Mouse (Mus musculus): ENCODE results near the gene Chst8. TPM values are rescaled to one million over a fixed set of nuclear protein-coding genes. Genes with fewer than 3 reads are reported as not detected.

Gene Chst8
- total RNA-seq (2021), result 10 to 100 TPM in 1 of 2 experiments, 1 to 10 TPM in 1; 8.6 to 12.4 TPM
- long read RNA-seq, experiment 1, partial matches to known transcripts, result 2 of 4 reads
- long read RNA-seq, experiment 1, other reads (novel, unspliced or antisense), result 1 of 4 reads
- long read RNA-seq, experiment 2, partial matches to known transcripts, result 0 of 3 reads
- long read RNA-seq, experiment 2, other reads (novel, unspliced or antisense), result 0 of 3 reads

- peak; percentile 93 for DNase-seq
Observed at GRCm38 (mm10) chr7:34812531-34813111, at the start of gene Chst8. Gene Chst8, minus strand, starts transcription at chr7:34812711.

DNA sequence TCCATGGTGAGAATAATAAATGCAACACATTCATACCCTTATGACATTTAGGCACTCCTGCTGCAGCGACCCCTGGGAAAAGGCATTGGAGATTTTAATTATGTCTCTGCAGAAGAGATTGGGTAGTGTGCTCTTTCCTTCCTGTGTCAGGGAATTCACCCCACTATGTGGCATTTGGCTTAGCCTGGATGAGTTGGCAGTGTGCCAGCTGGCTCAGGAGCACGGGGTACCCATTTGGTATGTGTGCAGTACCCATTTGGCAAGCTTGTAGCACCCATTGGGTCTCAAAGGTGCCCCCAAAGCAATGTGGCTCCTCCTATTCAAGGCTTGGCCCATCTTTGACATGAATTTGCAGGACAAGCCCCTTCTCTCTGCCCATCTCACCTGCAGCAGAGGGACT, 45.8 kb upstream of the Chst8 start:
- DNase-seq, result peak; percentile 32 to 47

DNA sequence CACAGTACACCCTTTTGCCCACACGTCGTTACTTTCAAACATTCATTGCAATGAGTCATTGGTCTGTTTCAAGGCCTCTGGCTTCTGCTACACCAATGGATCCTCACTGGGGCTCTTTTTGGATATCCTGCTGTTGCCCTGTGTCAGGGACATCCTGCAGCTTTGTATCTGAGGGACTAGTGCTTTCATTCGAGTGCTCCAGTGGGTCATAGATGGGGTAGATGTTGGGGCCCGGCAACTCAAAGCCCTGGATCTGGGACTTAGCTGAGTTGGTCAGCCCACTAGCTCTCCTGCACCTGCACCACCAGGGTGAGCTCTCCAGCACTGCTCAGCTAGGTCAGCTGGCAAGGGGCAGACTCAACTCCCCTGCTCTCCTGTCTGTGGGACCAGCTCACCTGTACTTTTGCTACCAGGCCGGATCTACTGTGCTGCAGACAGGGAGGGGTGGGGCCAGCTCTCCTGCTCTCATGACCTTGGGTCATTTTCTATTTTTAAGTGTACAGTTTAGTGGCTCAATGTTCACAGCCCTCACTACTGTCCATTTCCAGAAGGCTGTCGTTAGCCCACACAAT, 42.4 kb upstream of the Chst8 start:
- peak; percentile 37 for DNase-seq

DNA sequence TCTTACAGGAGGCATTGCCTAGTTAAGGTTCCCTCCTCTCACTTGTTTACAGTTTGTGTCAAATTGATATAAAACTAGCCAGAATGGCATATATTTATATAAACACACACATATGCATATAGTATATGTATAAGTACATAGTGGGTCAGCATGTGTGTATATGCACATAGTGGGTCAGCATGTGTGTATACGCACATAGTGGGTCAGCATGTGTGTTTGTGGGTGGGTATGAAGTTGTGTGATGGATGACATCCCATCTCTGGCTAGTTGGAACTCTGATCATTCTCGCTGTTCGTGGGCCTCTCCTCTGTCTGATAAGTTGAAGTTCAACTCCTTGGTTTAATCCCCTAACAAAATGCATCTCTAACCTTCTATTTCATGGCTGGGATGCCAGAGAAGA, 40.9 kb upstream of the Chst8 start:
- no peak for DNase-seq

DNA sequence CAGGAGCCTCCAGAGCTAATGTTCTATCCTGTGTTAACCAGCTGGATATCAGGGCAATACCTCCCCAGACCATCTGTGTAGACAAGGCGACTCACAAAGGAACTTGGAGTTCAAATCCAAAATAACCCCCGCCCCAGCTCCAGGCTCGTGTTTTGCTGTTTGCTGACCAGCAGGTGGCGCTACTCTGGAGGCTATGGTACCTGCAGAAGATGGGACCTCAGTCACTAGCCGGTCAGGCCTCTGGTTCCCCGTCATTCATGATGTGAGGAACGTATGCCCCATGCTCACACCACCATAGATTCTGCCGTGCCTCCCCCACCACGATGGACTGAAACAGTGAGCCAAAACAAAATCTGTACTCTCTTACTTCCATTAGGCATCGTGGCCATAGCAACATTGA, 37.1 kb upstream of the Chst8 start:
- DNase-seq, result peak; percentile 23 to 45

- DNase-seq, result no peak
Observed at GRCm38 (mm10) chr7:34848811-34849210, 36.3 kb upstream of the Chst8 start.

DNA sequence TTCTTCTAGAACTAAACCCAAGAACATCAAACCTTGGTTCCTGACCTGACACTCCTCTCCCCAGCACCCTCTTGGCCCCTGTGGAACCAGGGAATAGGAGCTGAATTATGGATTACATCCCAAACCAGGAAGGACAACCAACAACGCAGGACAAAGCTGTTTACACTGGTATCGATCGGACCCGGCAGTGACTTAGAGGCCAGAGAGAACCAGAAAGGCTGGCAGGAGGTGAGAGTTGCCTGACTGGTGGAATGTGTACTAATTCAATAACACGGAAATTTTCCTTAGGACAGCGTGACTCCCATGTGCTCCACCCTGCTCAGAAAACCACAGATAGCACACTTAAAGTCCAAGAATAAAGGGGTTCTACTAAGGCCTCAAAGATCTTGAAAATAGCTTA, 35.4 kb upstream of the Chst8 start:
- DNase-seq, result no peak

DNA sequence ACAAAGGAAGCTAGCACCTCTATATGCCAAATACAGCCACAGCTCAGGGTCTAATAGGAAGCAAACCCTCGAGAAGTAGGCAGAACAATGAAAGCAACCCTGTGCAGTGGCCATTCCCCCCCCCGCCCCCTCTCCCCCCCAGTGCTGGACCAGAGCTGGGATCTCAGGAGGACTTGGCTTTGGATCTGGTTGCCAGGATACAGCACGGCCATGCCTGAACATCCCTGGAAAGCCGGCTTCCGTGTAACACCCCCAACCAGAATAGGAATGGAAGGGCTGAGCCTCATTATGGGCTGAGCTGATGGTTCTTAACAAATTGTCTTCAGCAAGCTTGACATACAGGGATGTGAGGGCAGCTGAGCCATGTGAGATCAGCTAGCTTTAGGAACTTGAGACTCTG, 34.9 kb upstream of the Chst8 start:
- DNase-seq, result no peak

DNA sequence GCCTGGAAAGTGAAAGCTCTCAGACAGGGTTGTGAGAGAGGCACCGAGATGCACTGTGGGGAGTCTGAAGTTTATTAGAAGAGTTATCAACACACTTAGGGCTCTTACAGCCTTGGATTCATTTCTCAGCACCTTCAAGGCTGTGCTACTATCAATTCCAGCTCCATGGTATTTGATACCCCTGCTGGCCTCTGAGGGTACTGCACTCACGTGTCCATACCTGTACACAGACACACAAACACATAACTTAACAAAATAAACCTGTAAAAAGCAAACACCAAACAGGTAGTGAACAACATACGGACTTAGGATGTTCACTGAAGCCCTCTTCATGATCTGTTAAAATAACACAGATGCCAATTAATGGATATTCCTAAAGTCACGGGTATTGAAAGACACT, 26.2 kb upstream of the Chst8 start:
- DNase-seq, result no peak

DNA sequence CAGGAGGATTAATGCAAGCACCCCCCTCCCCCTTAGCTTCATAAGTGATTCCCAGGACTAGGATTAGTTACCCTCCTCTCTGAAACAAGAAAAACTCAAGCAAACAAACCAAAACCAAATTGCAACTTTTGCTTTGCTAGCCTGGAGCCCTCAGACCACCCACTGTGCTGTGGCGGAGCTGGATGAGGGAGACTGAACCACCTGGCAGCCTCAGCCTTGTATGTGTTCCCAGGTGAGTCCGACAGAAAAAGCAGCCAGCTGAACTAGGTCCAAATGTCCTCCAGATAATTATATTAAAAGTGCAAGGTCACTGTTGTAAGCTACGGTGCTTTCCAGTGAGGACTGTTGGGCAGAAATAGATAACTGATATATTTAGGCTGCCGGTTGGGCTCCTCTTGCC, 25.7 kb upstream of the Chst8 start:
- DNase-seq, result peak in 1 of 2 experiments; percentile 26

DNA sequence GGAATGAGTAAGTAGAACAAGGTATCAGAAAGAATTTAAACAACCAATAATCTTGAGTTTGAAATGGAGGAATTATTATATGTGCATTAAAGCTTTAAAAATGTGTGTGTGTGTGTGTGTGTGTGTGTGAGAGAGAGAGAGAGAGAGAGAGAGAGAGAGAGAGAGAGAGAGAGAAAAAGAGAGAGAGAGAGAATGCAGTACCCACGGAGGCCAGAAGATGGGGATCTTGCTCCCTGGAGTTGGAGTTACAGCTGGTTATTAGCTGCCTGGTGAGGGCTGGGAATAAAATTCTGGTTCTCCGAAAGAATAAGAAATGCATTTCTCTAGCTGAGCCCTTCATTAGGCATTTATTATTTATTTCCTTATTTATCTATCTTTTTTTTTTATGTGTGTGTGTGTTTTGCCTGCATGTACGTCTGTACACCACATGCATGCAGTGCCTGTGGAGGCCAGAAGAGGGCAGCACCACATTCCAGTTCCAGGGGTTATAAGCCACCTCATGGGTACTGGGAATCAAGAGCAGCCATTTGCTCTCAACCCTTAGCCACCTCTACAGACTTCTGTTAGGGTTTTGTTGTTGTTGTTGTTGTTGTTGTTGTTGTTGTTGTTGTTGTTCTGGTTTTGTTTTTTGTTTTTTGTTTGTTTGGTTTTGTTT, 13.9 kb upstream of the Chst8 start:
- DNase-seq, result no peak

DNA sequence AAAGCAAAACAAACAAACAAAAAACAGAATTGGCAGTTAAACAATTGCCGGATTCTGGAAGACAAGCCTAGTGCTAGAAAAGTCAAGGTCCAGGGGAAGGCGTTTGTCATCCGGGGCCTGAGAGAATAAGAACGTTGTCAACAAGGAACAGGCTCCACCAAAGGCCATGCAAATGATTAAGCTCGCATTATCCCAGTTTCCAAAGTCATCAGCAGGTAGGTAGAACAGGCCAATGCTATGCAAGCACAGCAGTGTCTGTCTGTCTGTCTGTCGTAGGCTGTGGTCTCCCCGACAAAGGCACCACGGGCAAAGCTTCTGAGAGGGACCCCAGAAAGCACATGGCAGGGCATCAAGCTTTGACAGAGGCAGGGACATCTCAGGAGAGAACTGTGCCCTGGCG, 9.1 kb upstream of the Chst8 start:
- DNase-seq, result no peak

GRCm38 (mm10) chr7:34820554-34820953, 8.0 kb upstream of the Chst8 start:
- peak in 1 of 2 experiments; percentile 45 for DNase-seq

DNA sequence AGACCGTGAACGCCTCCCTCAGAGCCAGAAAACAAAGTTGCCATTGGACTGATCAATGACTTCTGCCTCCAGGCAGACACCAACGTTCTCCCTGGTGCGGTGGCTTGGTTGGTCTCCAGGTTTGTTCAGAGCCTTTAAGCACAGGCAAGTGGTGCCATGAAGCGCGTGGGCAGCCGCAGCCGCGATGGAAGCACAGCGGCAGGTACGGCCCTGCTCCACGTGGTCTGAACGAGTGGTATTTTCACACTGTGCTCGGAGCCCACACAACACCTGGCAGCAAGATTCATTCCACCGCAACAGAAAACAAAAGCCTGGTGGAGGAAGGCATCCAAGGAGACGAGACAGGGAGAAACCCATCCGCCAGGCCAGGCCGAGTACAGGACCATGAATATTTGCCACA, 7.3 kb upstream of the Chst8 start:
- no peak for DNase-seq

- DNase-seq, result no peak
Observed at GRCm38 (mm10) chr7:34818660-34819059, 6.1 kb upstream of the Chst8 start.

DNA sequence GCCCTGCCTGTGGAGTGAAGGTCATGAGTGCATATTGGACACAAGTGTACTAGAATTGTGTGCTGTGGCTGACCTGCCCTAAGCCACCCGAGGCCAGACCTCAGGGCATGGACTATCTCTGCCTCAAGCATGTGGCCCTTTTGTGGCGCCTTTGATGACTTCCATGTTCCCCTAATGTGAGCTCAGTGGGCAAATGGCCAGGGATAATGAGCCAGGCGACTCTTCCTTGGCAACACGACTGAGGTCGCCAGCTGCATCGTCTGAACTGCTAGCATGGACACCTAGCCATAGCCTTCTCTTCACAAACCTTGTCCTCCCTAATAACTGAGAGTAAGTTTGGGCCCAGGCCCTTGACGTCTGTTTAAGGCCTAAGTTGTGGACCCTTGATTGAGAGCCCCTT, 4.5 kb upstream of the Chst8 start:
- DNase-seq, result no peak

- no peak for DNase-seq
Observed at GRCm38 (mm10) chr7:34814801-34815200, 2.3 kb upstream of the Chst8 start.

DNA sequence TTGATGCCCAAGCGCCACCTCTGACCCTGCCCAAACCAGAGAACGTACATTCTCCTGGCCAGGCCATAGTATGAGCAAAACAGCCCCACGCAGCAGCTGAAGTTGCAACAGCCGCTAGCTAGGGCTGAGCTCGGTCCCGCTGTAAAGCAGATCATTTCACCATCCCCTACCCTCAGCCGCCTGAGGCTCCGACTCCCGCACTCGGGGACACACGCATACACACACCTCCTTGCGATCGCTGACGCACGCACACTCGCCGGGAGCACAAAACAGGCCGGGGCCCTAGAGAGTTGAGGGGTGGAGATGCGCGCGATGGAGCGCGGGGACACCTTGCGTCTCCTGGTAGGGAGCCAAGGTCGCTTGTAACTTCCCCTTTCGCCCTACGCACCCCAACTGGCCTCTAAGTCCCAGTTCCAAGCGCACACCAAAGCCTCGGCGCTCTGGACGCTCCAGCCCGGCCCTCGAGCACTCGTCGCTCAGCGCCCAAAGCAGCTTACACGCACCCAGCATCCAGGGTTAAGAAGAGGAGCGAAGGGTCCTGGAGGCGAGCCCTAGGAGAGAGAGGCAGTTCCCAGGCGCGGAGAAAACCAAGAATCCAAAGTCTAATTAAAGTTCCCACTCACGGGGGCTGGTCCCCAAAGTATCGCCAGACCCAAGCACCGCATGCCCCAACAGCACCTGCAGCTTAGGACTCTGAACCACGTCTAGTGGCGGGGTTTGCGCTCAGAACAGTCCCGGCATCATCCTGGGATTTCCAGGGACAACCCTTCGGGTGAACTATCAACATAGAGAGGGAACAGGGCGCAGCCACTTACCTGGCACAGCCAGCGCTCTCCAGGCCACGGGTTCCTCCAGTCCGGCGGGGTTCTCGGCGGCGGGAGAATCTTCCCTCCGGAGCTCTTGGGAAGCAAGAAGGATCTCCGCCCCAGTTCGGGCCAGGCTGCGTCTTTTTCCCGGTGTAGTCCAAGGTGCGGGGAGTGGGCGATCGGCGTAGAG, 682 bp downstream of the Chst8 start:
- peak in 1 of 2 experiments; percentile 53 for DNase-seq

DNA sequence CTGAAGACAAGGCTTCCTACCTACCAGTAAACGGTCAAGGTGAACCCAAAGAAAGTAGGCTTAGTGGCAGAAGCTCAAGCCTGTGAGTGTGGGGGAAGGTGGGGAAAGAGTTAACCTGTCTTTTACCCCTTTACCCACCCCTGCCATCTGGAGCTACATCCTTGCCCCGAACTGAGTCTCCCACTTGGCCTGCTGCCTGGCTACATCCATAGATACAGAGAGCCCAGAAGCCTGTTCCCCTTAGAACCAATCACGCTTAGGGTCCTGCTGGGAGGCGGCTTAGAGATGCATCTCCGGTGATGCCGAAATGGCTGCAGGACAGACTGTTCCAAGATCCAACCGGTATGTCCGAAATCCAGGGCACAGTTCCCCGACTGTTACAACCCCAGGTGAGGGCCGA, 1.5 kb downstream of the Chst8 start:
- DNase-seq, result no peak

DNA sequence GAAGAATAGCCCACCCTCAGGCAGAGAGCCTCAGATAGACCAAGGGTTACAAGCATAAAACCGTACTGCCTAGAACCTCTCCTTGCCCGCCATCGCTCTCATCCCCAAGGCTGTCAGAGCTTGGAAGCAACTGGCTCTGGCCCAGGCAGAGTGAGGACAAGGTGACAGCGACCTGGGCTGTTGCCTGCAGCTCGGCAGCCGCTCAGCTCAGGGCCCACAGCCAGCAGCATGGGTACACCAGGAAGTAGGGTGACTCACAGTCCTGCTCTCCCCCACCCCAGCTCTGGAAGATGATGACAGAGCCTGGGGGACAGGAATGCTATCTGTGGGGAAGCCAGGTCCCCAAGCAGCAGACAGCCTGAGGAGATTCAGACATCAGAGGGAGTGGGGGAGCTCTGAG, 6.2 kb downstream of the Chst8 start:
- DNase-seq, result peak; percentile 88 to 90

GRCm38 (mm10) chr7:34805691-34806205, 6.8 kb downstream of the Chst8 start:
- peak; percentile 68 to 73 for DNase-seq

DNA sequence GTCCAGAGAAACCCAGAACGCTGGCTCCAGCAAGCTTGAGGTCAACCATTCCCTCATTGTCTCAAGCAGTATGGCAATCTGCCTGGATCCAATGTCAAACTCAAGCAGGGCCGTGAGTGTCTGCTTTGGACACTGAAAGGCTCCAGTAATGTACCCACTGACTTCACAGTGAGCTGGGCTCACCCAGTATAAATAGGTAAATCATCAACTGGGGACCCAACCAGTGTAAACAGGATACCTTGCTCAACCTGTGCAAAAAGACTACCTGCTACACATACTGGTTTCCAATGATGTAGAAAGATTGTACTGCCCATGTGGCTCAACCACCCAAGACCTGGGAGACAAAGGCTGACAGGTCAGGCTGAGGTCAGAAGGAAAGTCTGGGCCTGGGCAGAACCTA, 7.5 kb downstream of the Chst8 start:
- DNase-seq, result no peak

Measured in adrenal gland, postnatal 36 days (tissue).